Mouse (Mus musculus) c-Kit-negative CD71-positive TER-119-positive erythroid progenitor cells, embryonic 14.5 days (primary cell): ENCODE measurements around the gene Cfap45.

Experiments
- DNase-seq: peaks from one replicate; pipeline ENCODE4 v3.0.0-alpha.2; 2013; ENCODE audit warnings: low read depth, low spot score

Cfap45 gene

DNA sequence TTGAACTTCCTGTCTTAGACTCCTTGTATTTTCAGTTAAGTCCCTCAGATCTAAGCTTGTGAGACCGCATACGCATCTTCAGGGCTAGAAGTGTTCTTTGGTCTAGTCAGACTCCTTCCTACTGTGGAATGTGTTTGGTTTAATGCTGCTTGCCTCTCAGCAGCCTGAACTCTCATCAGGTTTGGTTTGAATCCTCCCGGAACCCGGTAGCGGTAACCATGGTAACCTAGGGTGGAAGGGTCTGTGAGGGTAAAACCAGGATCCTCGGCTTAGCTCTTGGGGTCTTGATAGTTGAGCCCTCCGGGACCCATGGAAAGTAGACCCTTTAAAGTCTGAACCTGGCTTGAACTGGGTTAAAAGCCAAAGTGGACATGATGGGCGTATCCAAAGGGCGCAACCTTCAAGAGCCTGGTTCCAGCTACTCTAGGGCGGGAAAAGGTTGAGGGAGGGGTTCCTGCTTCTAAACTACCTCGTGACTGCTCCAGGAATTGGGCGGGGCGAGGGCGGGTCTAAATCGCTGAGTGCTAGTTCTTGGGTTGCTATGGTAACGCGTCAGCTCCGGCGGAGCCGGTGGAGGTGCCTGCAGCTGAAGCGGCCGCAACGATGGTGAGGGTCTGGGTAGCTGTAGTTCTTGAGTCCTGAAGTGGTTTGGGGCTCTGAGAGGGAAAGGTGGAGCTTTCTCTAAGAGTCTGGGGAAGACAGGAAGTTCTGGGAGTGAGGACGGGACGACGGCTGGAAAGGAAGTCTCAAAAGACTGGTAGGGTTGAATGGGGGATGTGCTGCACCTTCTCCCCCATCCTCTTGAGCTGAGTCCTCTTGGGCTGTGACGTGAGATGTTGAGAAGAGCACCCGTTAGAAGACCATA lies at the start of gene Cfap45:
Gene Cfap45 (plus strand): TSS at position 226 of the 865 bp plus-strand sequence.
- DNase-seq: no peak

DNA sequence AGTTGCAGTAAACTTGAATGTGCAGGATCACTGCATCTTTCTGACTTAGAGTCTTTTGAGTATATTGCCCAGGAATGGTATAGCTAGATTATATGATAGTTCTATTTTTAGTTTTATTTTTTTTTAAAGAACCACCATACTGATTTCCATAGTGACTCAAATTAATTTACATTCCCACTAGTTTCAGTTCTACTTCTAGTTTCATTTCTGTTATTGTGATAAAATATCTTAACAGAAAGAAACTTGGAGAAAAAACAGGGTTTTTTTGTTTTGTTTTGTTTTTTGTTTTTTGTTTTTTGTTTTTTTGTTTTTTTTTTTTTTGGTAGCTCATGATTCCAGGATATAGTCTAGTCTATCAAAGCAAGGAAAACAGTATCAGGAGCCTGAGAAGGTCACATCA lies 47.7 kb upstream of the Cfap45 start:
- no peak for DNase-seq

DNA sequence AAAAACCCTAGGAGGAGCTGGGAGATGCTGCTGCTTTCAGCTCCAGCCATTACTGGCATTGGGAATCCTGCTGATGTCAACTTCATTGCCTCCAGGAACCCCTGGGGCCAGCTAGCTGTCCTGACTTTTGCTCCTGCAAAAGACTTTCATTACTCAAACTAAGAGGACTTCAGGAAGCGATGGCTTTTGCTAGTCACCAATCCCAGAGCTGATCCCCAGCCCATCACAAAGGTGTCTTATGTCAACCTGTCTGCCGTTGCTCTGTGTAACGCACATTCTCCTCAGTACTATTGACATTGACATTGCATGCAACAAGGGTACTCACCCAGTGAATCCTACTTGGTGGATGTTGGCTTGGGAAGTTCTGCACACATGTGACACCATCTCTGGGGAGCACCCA lies 46.4 kb upstream of the Cfap45 start:
- no peak for DNase-seq

DNA sequence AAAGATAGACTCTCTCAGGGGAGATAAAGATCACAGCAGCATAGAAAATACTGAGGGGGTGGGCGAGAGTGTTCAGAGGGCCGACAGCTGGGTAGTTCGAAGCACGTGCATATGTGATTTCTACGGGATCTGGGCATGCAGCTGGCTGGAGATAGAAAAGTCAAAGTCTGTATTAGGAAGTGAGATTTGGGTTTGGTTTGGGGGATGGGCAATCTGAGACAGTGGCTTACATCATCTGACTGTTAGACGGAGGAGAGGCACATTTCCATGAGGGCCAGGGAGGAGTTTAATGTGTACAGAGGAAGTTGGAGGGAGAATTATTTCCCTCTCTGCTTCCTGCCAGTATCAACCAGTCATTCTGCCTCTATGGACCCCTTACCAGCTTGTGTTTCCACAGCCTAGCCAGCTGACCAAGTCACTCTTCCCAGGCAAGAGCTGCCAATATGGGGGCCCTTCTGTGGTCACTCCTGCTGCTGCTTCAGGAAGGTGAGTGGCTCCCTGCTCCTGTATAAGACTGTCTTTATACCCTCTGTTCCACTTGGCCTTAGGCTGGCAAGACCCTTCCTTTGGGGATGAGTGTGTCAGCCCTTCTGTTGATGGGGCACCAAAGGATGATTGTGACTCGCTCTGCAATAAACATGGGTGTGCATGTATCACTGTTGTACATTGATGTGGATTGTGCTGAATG lies 45.4 kb upstream of the Cfap45 start, which contains the start of gene Slamf9:
Gene Slamf9 (plus strand): TSS at position 305 of the 688 bp plus-strand sequence.
- no peak for DNase-seq

DNA sequence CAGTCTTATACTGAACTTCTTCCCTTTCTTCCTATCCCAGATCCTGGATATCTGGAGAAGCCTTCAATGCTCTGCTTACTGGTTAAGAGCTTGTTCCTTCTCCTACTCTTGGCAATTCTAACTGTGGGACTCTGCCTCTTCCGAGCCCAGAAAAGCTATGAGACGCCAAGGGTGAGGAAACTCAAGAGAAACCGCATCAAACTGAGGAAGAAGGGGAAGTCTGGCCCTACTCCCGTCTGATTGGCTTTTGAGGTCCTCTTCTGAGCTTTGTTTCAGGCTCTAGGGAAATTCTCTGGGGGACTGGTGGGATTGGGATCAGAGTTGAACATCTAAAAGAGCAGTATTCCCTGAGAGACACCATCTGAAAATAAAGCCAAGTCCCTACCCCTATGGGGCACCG lies 42.6 kb upstream of the Cfap45 start:
- no peak for DNase-seq

DNA sequence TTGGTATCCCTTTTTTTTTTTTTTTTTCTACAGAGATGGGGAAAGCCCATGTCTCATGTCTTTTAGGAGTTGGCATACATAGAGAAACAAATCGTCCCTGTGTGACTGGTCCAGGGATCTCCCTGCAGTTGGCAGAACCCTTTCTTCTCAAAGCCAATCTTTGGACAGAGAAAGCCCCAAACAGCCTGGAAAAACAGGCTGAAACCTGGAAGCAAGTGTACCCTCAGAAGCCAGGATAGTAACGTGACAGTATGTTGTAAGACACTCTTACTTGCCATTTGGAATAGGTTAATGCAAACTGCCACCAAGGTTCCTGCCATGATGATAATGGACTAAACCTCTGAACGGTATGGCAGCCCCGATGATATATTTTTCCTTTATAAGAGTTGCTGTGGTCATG lies 40.2 kb upstream of the Cfap45 start:
- DNase-seq: no peak

DNA sequence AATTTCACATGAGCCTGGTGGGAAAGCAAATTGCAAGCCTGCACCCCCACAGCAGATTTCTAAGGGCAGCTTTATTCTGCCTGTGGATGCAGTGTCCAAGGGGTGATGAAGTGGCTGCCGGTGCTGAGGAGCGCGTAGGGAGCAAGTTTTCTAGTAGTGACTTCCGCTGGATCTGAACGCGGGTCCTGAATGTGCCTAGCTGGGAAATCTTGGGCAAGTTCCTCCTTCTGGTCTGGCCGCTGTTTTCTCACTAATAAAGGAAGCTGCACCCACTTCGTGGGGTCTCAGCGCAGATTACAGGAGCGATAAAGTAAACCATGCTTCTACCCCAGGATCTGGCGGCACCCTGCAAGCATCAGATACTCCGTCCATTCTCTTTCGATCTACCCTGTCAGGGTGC lies 39.5 kb upstream of the Cfap45 start:
- DNase-seq: no peak

DNA sequence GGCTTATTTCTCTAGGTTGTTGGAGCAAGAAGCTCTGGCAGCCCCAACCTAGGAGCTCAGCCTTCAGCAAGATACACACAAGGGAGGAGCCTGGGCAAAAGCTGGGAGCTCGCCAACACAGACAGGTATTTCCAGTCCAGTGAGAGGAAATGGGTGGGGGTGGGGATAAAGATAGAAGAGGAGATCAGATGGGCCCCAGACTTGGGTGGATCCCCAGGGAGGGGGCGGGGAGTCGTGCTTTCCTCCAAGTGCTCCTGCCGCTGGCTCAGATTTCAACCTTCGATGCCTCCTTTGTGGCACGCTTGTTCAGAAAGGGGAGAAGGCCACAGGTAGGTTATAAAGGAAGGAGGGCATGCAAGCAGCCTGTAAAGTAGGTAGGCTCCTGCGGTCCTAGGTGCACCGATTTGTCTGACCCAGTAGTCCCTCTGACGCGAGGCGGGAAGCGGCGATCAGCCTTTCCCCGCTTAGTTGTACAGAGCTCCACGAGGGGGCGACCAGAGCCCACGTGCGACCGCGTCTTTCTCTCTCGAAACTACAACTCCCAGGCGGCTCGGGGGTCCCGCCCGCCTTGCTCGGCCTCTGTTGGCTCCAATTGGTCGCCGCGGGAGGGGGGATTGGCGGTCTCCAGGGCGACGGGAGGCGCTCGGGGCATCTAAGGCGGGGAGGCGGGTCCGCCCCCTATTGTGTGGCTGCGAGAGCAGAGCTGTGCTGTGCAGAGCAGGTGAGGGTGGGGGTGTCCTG lies 38.9 kb upstream of the Cfap45 start, which contains the start of gene Igsf9:
Gene Igsf9 (plus strand): TSS at position 249 of the 741 bp plus-strand sequence.
- no peak for DNase-seq

DNA sequence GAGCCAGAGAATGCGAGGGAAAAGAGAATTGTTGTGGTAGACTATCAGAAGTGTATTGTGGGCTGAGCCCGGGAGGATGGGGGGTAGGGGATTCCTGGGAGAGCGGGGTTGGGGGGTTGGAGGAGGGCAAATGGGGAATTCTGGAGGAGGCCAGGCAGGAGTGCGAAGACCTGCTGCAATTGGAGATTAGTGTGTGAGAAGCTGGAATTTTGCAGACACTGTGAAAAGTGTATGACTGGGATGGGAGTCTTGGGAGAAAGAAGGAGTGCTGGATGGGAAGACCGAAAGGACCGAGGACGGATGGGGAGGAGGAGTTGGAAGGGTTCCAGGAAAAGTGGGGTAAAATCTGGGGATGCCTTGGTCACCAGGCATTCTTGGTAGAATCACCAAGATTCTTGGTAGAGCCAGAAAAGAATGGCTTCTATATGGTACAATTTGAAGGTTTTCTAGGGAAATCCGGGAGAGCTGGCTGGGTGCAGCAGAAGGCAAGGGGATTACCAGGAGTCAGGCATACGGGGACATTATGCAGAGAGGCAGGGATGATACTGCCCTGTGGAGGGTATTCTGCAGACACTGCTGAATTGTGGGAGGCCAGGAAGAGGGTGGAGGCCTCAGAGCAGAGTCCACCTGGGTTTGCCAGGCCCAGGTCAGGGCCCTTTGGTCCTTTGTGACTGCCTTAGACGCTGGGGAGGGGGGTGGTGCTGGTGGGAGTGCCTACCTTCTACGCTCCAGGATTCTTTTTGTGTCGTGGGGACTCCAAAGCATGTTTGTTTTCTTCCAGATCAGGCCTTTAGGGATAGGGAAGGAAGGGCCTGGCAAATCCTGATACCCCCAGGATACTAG lies 37.9 kb upstream of the Cfap45 start:
- DNase-seq: no peak

DNA sequence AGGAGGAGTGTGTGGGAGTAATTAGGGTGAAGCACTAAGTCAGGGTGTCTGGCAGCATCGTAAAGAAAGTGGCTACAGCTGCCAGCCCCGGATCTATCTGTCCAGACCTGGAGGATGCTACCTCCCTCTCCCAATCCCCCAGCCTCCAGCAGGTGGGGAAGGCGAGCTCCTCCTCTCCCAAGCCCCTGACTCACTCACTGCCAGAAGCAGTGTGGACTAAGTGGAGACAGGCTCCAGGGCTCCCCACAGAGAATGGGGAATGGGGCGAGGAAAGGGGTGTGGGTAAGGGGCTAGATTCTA lies 37.3 kb upstream of the Cfap45 start:
- no peak for DNase-seq

DNA sequence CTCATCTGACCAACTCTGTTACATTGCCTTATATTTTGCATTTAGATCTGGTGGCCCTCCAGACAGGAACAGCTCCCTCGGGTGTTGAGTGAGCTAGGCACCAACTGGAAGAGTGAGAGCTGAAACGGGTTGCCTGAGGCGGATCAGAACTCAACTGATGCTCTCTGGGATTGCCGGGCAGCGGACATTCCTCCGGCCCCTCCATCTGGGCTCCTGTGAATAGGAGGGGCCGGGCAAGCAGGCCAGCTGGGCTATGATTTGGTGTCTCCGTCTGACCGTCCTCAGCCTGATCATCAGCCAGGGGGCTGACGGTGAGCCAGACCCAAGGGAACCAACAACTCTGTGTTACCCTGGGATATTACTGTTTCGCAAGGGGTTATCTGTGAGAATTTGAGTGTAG lies 36.4 kb upstream of the Cfap45 start:
- DNase-seq: no peak

DNA sequence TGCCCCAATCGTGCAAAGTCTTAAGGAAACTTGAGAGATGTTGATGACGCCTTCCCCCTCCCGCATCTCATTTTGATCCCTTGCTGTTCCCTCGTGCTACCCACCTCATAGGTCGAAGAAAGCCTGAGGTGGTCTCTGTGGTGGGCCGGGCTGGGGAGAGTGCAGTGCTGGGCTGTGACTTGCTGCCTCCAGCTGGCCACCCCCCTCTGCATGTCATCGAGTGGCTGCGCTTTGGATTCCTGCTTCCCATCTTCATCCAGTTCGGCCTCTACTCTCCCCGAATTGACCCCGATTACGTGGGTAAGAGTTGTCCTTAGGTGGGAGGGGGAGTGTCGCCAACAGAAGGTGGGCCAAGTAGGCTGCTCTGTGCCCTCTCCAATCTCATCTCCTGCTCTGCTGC lies 35.9 kb upstream of the Cfap45 start:
- no peak for DNase-seq

DNA sequence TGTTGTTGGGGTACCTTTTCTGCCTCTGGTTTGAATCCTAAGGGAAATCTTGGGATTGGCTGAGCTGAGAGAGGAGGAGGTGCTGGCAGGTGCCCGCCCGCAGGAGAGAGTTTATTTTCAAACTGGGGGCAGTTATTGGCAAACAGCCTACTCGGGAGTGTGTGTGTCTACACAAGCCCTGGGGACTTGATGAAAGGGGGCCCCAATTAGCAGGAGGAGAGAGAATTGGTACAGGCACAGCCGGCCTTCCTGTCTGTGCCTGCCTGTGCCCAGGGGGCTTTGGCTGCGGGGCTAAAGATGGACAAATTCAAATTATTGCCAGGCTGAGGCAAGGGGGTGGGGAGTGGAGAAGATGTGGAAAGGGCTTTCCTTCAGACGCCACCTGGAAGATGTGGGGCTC lies 34.8 kb upstream of the Cfap45 start:
- DNase-seq: no peak

DNA sequence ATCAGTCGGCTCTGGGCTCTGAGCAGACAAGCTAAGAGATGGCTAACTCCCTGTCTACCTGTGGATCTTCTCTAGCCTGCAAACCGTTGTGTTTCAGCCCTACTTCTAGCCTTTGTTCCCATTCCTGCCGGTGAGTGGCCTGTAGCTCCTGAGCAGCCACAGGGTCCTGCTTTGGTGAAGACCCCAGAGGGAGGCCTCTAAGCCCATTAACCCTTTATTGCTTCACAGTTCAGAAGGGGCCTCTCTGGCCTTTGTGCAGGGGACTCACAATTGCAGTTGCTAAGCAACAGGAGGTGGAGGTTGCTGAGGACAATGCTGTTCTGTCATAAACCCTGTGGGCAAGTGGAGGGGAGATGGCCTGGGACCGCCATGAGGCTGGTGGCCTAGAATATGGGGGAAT lies 34.4 kb upstream of the Cfap45 start:
- DNase-seq: no peak

DNA sequence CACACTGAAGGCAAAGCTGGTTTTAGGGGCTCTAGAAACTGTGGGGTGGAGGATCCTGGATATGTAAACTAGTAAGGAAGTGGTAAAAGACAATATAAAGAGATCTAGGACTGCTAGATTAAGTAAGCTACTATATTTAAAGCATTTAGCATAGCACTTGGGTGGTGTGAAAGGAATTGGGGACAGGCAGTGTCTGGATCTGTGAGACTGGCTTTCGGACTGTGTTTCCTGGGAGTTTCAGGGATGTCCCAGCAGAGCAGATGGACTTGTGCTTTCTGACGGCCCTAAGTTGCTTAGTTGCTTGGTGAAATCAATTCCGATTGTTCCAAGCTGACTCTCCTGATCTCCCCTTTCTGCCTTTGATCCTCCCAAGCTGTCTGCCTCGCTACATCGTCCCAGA lies 34.0 kb upstream of the Cfap45 start:
- no peak for DNase-seq

DNA sequence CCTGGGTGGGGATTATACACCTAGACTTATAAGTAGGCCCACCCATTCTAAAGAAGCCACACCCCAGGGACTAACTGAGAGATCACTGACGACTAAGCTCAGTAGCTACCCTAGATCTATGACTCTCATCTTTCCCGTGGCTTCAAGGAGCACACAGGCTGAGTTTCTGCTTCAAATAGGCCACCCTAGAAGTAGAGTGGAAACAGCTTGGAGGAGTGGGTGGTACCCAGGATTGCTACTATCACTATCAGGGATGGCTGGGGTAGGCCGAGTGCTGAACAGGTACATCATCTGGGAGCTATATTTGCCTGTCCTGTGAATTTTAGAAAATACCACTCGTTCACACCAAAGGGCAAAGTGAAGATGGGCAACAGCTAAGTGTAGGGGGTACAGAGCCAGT lies 32.7 kb upstream of the Cfap45 start:
- no peak for DNase-seq

DNA sequence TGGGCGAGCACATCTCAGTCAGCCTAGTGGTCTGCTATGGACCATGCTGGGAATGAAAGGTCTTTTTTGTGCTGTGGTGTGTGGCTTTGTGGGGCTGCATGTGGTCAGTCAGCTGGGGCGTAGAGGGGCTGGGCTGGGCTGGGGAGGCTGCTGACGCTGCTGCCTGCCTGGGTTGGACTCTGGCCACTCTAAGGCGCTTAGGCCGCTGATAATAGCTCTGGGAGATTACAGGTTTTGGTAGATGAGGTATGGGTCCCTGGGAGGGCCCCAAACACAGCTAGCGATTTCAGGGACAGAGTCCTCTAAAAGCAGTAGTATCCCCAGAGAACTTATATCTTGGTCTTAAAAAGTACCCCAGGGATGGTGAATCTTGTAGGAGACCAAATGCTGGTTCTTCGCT lies 31.8 kb upstream of the Cfap45 start:
- DNase-seq: no peak

DNA sequence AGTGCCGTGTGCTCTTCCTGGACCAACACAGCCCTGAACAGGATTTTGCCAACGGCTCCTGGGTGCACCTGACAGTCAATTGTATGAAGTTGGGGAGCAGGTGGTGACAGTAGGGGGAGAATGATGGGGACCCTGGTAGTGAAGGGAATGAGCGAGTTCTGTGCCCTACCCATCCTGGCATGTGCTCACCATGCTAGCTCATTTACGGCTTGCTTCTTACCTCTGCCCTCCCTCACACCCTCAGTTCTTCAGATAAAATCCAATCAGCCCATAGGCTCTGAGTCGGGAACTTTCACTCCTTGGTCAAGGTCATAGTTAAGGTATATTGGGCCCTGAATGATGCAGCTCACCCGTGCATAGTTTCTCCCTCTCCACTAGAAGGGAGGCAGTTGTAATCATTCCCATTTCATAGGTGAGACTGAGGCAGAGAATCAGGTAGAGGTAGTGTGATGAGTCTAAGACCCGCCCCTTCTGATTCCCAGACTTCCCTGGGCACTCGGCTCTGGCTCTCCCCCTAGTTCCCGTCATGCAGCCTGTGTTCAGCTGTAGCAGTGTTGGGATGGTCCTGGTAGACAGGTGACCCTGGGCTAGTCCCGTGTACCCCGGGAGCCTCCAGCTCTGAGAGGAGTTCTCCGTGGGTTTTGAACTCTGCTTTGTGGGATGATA lies 30.9 kb upstream of the Cfap45 start:
- DNase-seq: no peak

DNA sequence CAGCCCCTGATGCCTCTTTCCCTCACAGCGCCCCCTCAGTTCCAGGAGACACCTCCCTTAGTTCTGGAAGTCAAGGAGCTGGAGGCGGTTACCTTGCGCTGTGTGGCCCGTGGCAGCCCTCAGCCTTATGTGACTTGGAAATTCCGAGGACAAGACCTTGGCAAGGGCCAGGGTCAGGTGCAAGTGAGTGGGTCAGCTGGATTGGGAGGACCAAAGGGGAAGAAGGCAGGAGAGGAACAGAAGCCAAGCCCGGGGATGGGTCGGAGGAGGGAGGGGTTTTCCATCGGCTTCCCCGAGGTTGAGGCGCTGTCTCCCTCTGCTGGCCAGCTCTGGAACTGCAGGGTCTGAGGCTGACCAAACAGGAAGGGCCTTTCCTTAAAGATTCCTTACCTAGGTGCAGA lies 30.3 kb upstream of the Cfap45 start:
- peak; percentile 16 for DNase-seq

DNA sequence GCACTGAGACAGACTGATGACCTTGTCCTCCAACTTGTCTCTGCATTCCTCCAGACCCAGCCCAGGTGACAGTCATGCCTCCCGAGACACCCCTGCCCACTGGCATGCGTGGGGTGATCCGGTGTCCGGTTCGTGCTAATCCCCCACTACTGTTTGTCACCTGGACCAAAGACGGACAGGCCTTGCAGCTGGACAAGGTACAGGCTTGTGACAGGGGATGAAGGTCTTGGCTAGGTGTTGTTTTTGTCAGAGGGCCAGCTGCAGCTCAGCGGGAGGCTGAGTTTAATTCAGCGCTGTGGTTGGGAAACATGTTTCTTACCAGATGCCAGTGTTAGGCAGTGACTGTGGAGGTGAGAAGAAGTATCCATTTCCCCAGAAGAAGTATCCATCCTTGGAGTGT lies 28.6 kb upstream of the Cfap45 start:
- DNase-seq: no peak

DNA sequence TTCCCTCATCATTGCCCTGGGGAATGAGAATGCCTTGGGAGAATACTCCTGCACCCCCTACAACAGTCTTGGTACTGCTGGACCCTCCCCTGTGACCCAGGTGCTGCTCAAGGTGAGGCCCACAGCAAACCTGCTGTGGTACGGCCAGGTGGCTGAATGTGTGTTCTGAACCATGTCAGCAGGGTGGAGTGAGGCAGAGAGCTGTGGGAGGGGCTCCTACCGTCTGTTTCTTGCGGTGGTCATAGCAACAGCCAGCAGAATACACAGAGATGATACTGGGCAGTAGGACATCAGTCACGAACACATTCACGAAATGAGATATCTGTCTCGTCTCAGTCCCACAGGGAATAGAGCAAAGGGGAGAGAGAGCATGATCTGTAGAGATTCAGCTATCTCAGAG lies 27.1 kb upstream of the Cfap45 start:
- DNase-seq: no peak
